ENCODE assay signal across 7 mouse cellular contexts in genomic region chr13:107645865-107646645, GRCm38 (mm10).
DNase-seq lines count a peak whose midpoint lies in the region; ATAC-seq lines count a peak whose summit lies in the region.

No protein-coding gene starts in this region.

- H3K27ac ChIP-seq in stomach, embryonic 16.5 days (ENCODE audit: low read length), result no peak overlapping the region

- no peaks in the 10 kb centered on the region for H3K4me1 ChIP-seq in stomach, embryonic 16.5 days (ENCODE audit: control insufficient read depth, insufficient read depth, low read length)

- H3K36me3 ChIP-seq in stomach, embryonic 16.5 days (ENCODE audit: control insufficient read depth, insufficient read depth, low read length), result no peaks in the 10 kb centered on the region

- no peak for ATAC-seq in stomach, embryonic 16.5 days (ENCODE audit: insufficient read depth, low FRiP score)

- H3K27me3 ChIP-seq in stomach, embryonic 16.5 days (ENCODE audit: control insufficient read depth, insufficient read depth, low read length), result peaks cover 8% of the 10 kb centered on the region; the same call in 1 of the 2 replicates

- DNase-seq in adrenal gland, adult 18-20 months (ENCODE audit: low spot score in 2 of 2), result peak; percentile 22 to 44
- peak; percentile 10 for DNase-seq in cerebellum, adult 9-11 months
- DNase-seq in frontal cortex, postnatal 36 days (ENCODE audit: low spot score in 2 of 2), result peak; percentile 51 to 54
- DNase-seq in kidney, adult 18-20 months, result peak; percentile 60
- DNase-seq in left cerebral cortex, postnatal 36 days (ENCODE audit: low spot score in 2 of 2), result peak; percentile 29 to 33
- peak; percentile 45 for DNase-seq in mesoderm, embryonic 11.5 days (ENCODE audit: low read depth, low spot score)

- WGBS in stomach, embryonic 16.5 days, result 8% methylated on average over 27 of the region's 27 CpGs

- no peaks in the 10 kb centered on the region for H3K9me3 ChIP-seq in stomach, embryonic 16.5 days (replicated peaks; ENCODE audit: control insufficient read depth, low read length)

- intact Hi-C loops in left cerebral cortex, postnatal 36 days (cut with DNase I), result loop anchor here (10.0 kb wide), 1 partner anchor 181 kb away; no protein-coding TSS in a partner anchor

- peak overlapping the region; percentile 40 for H3K4me3 ChIP-seq in stomach, embryonic 16.5 days (replicated peaks; ENCODE audit: low read length)

- peak overlapping the region; percentile 18; the same call in 1 of the 2 replicates for H3K9ac ChIP-seq in stomach, embryonic 16.5 days (ENCODE audit: low read length)

- H3K4me2 ChIP-seq in stomach, embryonic 16.5 days (ENCODE audit: low read depth, low read length), result peak overlapping the region; percentile 50

Comparison
In these comparisons a context has a peak if more than half of its experiments do, and no peak if none do; other contexts are left out.
1. DNase-seq: peak in every context shown above with its lines; median percentile 60 in kidney, adult 18-20 months; 52 in frontal cortex, postnatal 36 days; 45 in mesoderm, embryonic 11.5 days; 33 in adrenal gland, adult 18-20 months; 31 in left cerebral cortex, postnatal 36 days; 10 in cerebellum, adult 9-11 months.